Mouse (Mus musculus): ENCODE results near the gene Pomt2. TPM values are rescaled to one million over a fixed set of nuclear protein-coding genes. Genes with fewer than 3 reads are reported as not detected.

Pomt2 gene
- total and polyA plus RNA-seq, 2 experiments from 2014 or later: 13.2 to 29.8 TPM

DNA sequence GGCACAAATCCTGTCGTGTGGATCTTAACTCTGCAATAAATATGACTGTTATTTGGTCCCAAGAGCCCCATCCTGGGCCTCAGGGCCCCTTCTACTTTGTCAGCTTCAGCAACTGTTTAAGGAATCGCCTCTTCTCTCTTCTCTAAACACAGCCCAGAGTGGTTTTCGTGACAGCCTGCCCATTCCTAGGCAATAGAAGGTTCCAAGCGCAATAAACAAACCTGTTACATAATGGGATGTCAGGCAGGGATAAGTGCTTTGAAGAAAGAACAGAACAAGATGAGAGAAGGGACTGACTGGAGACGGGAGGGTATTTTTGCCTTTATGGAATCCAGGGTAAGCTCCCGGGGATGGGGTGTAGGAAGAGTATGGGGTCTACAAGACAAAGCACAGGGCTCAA, 54.1 kb downstream of the Pomt2 start:
- TF ChIP-seq CTCF (IDR thresholded peaks at IDR 0.05): no peak
- 74% methylated on average over 6 of the region's 6 CpGs for WGBS
- no peak for DNase-seq (ENCODE audit: low spot score)
- Histone ChIP-seq H3K4me1 (ENCODE audit: insufficient read depth, low read length) (no peaks in the 10 kb centered on the region), H3K36me3 (ENCODE audit: insufficient read depth, low read length) (peaks cover 21% of the 10 kb centered on the region), H3K9ac (replicated peaks; ENCODE audit: low read length, poor library complexity, severe bottlenecking) (no peak overlapping the region), H3K4me3 (ENCODE audit: low read depth, low read length) (no peak overlapping the region), H3K27me3 (ENCODE audit: insufficient read depth, low read length) (no peaks in the 10 kb centered on the region), H3K27ac (ENCODE audit: low read depth, low read length) (no peak overlapping the region), H3K4me2 (ENCODE audit: low read depth, low read length, poor library complexity, severe bottlenecking) (no peak overlapping the region), H3K9me3 (ENCODE audit: low read length) (no peaks in the 10 kb centered on the region)
- no peak for ATAC-seq (ENCODE audit: low FRiP score)

DNA sequence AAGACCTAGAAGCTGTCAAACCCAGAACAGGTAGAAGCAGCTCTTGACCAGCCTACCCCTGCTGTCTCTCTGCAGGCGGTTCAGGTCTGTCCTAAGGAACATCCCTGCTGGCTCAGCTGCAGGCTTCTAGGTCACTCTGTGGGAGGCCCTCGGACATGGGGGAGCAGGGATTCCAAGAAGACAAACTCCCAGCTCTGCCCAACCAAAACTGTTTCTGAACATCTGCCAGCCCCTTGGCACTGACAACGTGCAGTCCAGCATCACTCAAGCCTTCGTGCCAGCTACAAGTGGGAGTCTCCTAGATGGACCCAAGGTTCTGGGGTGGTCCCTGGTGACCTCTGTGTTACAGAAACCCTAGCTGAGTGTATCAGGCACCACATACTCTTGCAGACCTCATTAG, 54.5 kb downstream of the Pomt2 start:
- H3K9me3 ChIP-seq (ENCODE audit: low read length): no peaks in the 10 kb centered on the region
- TF ChIP-seq CTCF (IDR thresholded peaks at IDR 0.05): no peak
- no peaks in the 10 kb centered on the region for H3K27me3 ChIP-seq (ENCODE audit: insufficient read depth, low read length)
- peaks cover 21% of the 10 kb centered on the region for H3K36me3 ChIP-seq (ENCODE audit: insufficient read depth, low read length)
- no peak overlapping the region for H3K9ac ChIP-seq (replicated peaks; ENCODE audit: low read length, poor library complexity, severe bottlenecking)
- no peak overlapping the region for H3K4me3 ChIP-seq (ENCODE audit: low read depth, low read length)
- no peak for ATAC-seq (ENCODE audit: low FRiP score)
- no peaks in the 10 kb centered on the region for H3K4me1 ChIP-seq (ENCODE audit: insufficient read depth, low read length)
- DNase-seq (ENCODE audit: low spot score): no peak
- 77% methylated on average over 4 of the region's 4 CpGs for WGBS
- no peak overlapping the region for H3K4me2 ChIP-seq (ENCODE audit: low read depth, low read length, poor library complexity, severe bottlenecking)
- no peak overlapping the region for H3K27ac ChIP-seq (ENCODE audit: low read depth, low read length)

DNA sequence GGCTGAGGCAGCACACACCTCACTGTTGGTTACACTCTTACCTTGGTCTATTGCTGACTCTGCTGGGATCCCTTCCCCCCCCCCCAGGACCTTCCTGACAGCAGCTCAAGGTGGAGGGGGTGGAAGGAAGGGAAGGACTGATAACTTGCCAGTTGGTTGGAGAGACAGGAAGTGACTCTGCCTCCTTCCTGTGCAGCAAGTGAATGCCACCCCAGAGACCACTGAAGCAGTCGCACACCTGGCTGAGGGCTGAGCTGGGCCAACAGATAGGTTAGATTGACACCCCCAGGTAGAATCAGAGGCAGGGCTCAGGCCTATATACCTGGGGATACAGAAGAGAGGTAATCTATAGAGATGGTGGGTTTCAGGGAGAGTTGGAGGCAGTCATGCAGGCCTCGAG, 55.9 kb downstream of the Pomt2 start:
- TF ChIP-seq CTCF (IDR thresholded peaks at IDR 0.05): no peak
- no peak for DNase-seq (ENCODE audit: low spot score)
- H3K4me2 ChIP-seq (ENCODE audit: low read depth, low read length, poor library complexity, severe bottlenecking): no peak overlapping the region
- peaks cover 23% of the 10 kb centered on the region for H3K36me3 ChIP-seq (ENCODE audit: insufficient read depth, low read length)
- no peak overlapping the region for H3K27ac ChIP-seq (ENCODE audit: low read depth, low read length)
- ATAC-seq (ENCODE audit: low FRiP score): no peak
- H3K27me3 ChIP-seq (ENCODE audit: insufficient read depth, low read length): no peaks in the 10 kb centered on the region
- no peaks in the 10 kb centered on the region for H3K9me3 ChIP-seq (ENCODE audit: low read length)
- H3K4me1 ChIP-seq (ENCODE audit: insufficient read depth, low read length): no peaks in the 10 kb centered on the region
- no peak overlapping the region for H3K4me3 ChIP-seq (ENCODE audit: low read depth, low read length)
- WGBS: 88% methylated on average over 2 of the region's 2 CpGs
- no peak overlapping the region for H3K9ac ChIP-seq (replicated peaks; ENCODE audit: low read length, poor library complexity, severe bottlenecking)

DNA sequence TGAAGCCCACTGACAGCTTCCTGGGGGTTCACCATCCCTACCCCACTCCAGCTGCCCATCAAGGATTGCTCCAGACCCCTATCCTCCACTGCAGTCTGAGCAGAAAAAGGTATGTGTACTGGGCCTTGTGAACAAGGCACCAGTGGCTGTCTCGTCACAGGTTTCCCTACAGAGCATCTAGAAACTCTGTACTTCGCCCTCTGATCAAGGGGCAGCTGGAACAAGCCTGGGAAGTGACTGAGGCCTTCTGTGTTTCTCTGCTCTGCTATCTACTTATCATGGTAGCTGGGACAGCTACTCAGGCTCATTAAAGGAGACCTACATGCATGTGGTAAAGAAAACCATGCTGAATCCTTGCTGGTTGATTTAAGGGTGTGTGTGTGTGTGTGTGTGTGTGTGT, 58.1 kb downstream of the Pomt2 start:
- no peaks in the 10 kb centered on the region for H3K4me1 ChIP-seq (ENCODE audit: insufficient read depth, low read length)
- WGBS: 87% methylated on average over 2 of the region's 2 CpGs
- H3K4me3 ChIP-seq (ENCODE audit: low read depth, low read length): no peak overlapping the region
- DNase-seq (ENCODE audit: low spot score) (no peak), ATAC-seq (ENCODE audit: low FRiP score) (no peak)
- H3K4me2 ChIP-seq (ENCODE audit: low read depth, low read length, poor library complexity, severe bottlenecking): no peak overlapping the region
- peaks cover 30% of the 10 kb centered on the region for H3K36me3 ChIP-seq (ENCODE audit: insufficient read depth, low read length)
- no peak overlapping the region for H3K9ac ChIP-seq (replicated peaks; ENCODE audit: low read length, poor library complexity, severe bottlenecking)
- H3K27ac ChIP-seq (ENCODE audit: low read depth, low read length): no peak overlapping the region
- H3K27me3 ChIP-seq (ENCODE audit: insufficient read depth, low read length): no peaks in the 10 kb centered on the region
- no peaks in the 10 kb centered on the region for H3K9me3 ChIP-seq (ENCODE audit: low read length)
- TF ChIP-seq CTCF (IDR thresholded peaks at IDR 0.05): no peak

GRCm38 (mm10) chr12:87089255-87089654, 58.5 kb downstream of the Pomt2 start:
- 60% methylated on average over 4 of the region's 4 CpGs for WGBS

GRCm38 (mm10) chr12:87088331-87088730, 59.4 kb downstream of the Pomt2 start:
- ATAC-seq (ENCODE audit: low FRiP score): no peak
- TF ChIP-seq CTCF (IDR thresholded peaks at IDR 0.05): peak; percentile 65
- Histone ChIP-seq H3K9me3 (ENCODE audit: low read length) (no peaks in the 10 kb centered on the region), H3K9ac (replicated peaks; ENCODE audit: low read length, poor library complexity, severe bottlenecking) (no peak overlapping the region), H3K27ac (ENCODE audit: low read depth, low read length) (no peak overlapping the region), H3K4me1 (ENCODE audit: insufficient read depth, low read length) (no peaks in the 10 kb centered on the region), H3K27me3 (ENCODE audit: insufficient read depth, low read length) (no peaks in the 10 kb centered on the region), H3K36me3 (ENCODE audit: insufficient read depth, low read length) (peaks cover 33% of the 10 kb centered on the region), H3K4me3 (ENCODE audit: low read depth, low read length) (no peak overlapping the region), H3K4me2 (ENCODE audit: low read depth, low read length, poor library complexity, severe bottlenecking) (no peak overlapping the region)
- no peak for DNase-seq (ENCODE audit: low spot score)
- WGBS: 38% methylated on average over 4 of the region's 4 CpGs

More at GRCm38 (mm10) chr12:87089255-87089654, 58.5 kb downstream of the Pomt2 start:
- no peak for ATAC-seq (ENCODE audit: low FRiP score)
- Histone ChIP-seq H3K4me3 (ENCODE audit: low read depth, low read length) (no peak overlapping the region), H3K4me1 (ENCODE audit: insufficient read depth, low read length) (no peaks in the 10 kb centered on the region), H3K27ac (ENCODE audit: low read depth, low read length) (no peak overlapping the region), H3K36me3 (ENCODE audit: insufficient read depth, low read length) (peaks cover 33% of the 10 kb centered on the region), H3K9me3 (ENCODE audit: low read length) (no peaks in the 10 kb centered on the region), H3K9ac (replicated peaks; ENCODE audit: low read length, poor library complexity, severe bottlenecking) (no peak overlapping the region), H3K4me2 (ENCODE audit: low read depth, low read length, poor library complexity, severe bottlenecking) (no peak overlapping the region), H3K27me3 (ENCODE audit: insufficient read depth, low read length) (no peaks in the 10 kb centered on the region)
- TF ChIP-seq CTCF (IDR thresholded peaks at IDR 0.05): no peak
- no peak for DNase-seq (ENCODE audit: low spot score)
